Mouse (Mus musculus): ENCODE results near the gene Sema4a. TPM values are rescaled to one million over a fixed set of nuclear protein-coding genes. Genes with fewer than 3 reads are reported as not detected.

Gene Sema4a
- total and polyA plus RNA-seq, 3 experiments: 33.5 to 45.3 TPM; not detected in 1

DNA sequence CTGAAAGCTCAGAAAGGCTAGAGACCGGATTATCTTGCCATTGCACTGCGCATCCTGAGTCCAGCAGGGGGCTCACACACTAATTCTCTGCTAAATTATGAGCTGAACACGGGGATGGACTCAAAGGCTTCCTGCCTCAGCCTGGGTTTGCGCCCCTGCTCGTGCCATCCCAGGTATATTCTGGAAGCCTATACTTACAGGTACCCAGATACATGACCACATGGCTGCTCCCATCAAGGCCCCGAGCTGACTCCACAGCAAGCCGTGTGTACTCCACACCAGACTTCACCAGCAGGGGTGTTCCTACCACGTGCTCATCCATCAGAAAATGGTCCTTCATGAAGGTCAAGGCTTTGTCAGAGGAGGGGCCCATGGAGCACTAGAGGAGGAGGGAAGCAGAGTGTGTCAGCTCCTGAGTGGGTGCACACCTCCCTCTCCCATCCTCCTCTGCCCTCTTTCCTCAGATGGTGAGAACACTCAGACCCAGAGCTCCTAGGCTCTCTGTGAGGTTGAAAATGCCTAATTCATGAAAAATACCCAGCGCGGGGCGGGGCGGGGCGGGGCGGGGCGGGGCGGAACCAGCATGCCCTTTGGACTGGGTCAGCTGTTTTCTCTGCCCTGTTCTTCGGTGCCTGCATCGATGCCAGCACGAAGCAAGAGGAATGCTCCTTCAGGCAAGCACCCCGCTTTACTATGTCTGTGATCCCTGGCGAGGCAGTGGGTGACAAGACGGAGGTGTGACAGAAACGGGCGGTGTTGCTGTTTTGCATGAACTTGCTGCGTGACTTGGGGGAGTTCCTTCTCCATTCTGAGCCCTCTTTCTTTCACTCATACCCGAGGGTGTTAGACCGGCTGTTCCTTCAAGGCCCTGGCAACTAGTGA is 20.2 kb downstream of the Sema4a start (continued):
- TF ChIP-seq NRF1 (IDR thresholded peaks at IDR 0.05; ENCODE audit: insufficient read depth, low read depth, low read length, poor library complexity, severe bottlenecking) (no peak), HCFC1 (IDR thresholded peaks at IDR 0.05; ENCODE audit: low read depth, low read length) (no peak)

GRCm38 (mm10) chr3:88439582-88439981 is 21.4 kb downstream of the Sema4a start:
- Histone ChIP-seq H3K36me3 (ENCODE audit: control insufficient read depth in 1 of 2, insufficient read depth in 2 of 2, low read length in 2 of 2) (no peaks in the 10 kb centered on the region), H3K4me1 (ENCODE audit: control insufficient read depth in 1 of 2, insufficient read depth in 2 of 2, low read length in 2 of 2) (no peaks in the 10 kb centered on the region), H3K27ac (ENCODE audit: control insufficient read depth, low read depth, low read length) (no peak overlapping the region), H3K9me3 (replicated peaks; ENCODE audit: insufficient read depth, low read length) (no peaks in the 10 kb centered on the region), H3K9ac (ENCODE audit: control insufficient read depth, low read depth, low read length, poor library complexity, severe bottlenecking) (no peak overlapping the region), H3K79me2 (ENCODE audit: control insufficient read depth, insufficient read depth, low read length, poor library complexity) (no peaks in the 10 kb centered on the region), H3K27me3 (ENCODE audit: control insufficient read depth in 1 of 2, insufficient read depth in 2 of 2, low read length in 2 of 2) (no peaks in the 10 kb centered on the region), H3K4me3 (ENCODE audit: control insufficient read depth in 1 of 2, insufficient read depth in 1 of 2, low read depth in 2 of 2, low read length in 2 of 2) (no peak overlapping the region)
- no peak for TF ChIP-seq NELFE (IDR thresholded peaks at IDR 0.05; ENCODE audit: low read depth, low read length)
- TF ChIP-seq CHD2 (IDR thresholded peaks at IDR 0.05; ENCODE audit: low read length): no peak
- TF ChIP-seq E2F4 (IDR thresholded peaks at IDR 0.05; ENCODE audit: borderline replicate concordance, low read depth, low read length): no peak
- TF ChIP-seq JUND (IDR thresholded peaks at IDR 0.05; ENCODE audit: low read depth, low read length): no peak
- no peak for TF ChIP-seq MYB (IDR thresholded peaks at IDR 0.05; ENCODE audit: low read depth, low read length)
- TF ChIP-seq CTCF (IDR thresholded peaks at IDR 0.05 in 2 of 3, conservative IDR thresholded peaks at IDR 0.05 in 1 of 3; ENCODE audit: control insufficient read depth in 1 of 3, insufficient read depth in 1 of 3, low read depth in 2 of 3, low read length in 3 of 3, poor library complexity in 1 of 3, severe bottlenecking in 1 of 3): no peak
- no peak for TF ChIP-seq RCOR1 (IDR thresholded peaks at IDR 0.05; ENCODE audit: low read depth, low read length)
- TF ChIP-seq ETS1 (IDR thresholded peaks at IDR 0.05; ENCODE audit: low read depth, low read length): no peak
- no peak for TF ChIP-seq KAT2A (conservative IDR thresholded peaks at IDR 0.05; ENCODE audit: low read depth, low read length)
- no peak for TF ChIP-seq NRF1 (IDR thresholded peaks at IDR 0.05; ENCODE audit: insufficient read depth, low read depth, low read length, poor library complexity, severe bottlenecking)
- no peak for TF ChIP-seq TCF12 (IDR thresholded peaks at IDR 0.05; ENCODE audit: low read depth, low read length)
- TF ChIP-seq SMC3 (IDR thresholded peaks at IDR 0.05; ENCODE audit: low read depth, low read length): no peak
- TF ChIP-seq CHD1 (IDR thresholded peaks at IDR 0.05; ENCODE audit: low read depth, low read length): no peak
- no peak for TF ChIP-seq USF2 (IDR thresholded peaks at IDR 0.05; ENCODE audit: borderline replicate concordance in 1 of 2, insufficient read depth in 1 of 2, low read depth in 1 of 2, low read length in 2 of 2)
- no peak for TF ChIP-seq MYC (IDR thresholded peaks at IDR 0.05; ENCODE audit: low read depth, low read length)
- TF ChIP-seq ZMIZ1 (IDR thresholded peaks at IDR 0.05; ENCODE audit: low read depth, low read length): no peak
- TF ChIP-seq ELF1 (IDR thresholded peaks at IDR 0.05; ENCODE audit: low read depth, low read length): no peak
- TF ChIP-seq UBTF (IDR thresholded peaks at IDR 0.05; ENCODE audit: borderline replicate concordance, insufficient read depth, low read depth, low read length): no peak
- TF ChIP-seq MAX (IDR thresholded peaks at IDR 0.05; ENCODE audit: low read length): no peak
- DNase-seq (ENCODE audit: low read depth, low spot score): no peak

Data from MEL (cell line).